Mouse (Mus musculus): Measurements from ENCODE around the gene M6pr.
A peak's percentile ranks its signal among the peaks of the same experiment; 100 is the strongest.

The M6pr gene

DNA sequence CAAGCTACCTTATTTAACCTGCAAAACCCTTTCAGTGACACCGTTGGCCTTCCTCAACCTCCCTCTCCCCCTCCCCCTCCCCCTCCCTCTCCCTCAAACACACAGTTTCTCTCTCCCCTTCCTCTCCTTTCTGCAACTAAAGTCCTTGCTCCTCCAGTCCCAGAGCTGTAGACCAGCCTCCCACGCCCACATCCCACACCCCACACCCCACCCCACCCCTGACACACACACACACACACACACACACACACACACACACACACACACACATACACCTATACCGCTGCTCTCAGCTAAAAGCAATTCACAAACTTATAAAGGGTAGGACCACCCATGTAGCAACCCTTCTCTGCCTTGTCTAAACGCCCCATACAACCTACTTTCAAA, 10.3 kb upstream of the M6pr start:
- no peak for DNase-seq (ENCODE audit: low spot score)

DNA sequence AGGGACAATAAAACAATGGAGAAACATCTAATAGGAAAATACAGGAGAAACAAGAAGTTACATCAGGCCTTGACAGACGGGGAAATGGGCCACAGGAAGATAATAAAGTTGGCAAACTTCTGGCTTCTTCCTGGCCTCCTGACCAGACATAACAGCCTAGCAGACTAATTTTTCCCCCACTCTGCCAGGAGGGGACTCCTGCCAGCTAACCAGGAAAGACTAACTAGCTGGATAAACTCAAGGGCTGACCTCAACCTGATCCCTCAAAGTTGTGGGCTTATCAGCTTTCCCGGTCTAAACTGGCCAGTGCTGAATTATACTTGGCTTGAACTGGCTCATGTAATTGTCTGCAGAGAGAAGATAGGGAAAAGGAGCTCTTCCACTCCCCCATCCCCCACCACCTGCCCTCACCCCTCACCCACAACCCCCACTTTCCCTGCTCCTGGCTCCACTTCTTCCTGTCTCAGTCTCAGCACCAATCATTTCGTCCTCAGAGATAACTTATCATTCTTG, 8.8 kb upstream of the M6pr start:
- no peak for DNase-seq (ENCODE audit: low spot score)

DNA sequence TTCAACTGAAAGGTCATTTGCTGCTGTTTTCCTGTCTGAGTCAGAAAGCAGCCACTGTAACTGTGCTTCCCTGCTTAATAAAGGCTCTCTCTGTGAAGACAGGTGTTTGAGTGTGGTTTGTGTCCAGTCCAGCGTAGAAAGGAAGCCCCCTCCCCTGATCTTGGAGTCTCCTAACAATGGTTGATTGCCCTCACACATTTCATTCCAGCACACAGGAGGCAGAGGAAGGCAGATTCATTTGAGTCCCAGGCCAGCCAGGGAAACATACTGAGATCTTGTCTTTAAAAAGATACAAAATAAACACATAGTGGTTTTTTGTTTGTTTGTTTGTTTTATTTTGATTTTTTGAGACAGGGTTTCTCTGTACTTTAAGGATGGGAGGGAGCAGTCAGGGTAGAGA, 6.4 kb upstream of the M6pr start:
- no peak for DNase-seq (ENCODE audit: low spot score)

DNA sequence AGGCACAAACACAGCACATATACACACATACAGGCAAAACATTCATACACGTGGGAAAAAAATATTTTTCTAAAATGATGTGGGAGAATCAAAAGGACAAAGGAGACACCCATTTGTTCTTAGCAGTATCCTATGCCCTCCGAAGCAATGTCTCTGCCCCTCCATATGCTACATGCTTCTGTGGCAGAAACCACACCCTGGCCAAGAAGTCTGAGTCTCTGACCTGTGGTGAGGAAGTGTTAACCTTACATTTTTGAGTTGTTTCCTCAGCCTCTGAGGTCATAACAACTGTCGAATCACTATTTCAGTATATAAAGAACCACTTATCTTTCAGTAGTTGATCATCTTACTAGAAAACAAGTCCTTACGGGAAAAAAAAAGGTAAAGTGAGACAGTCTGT, 5.9 kb upstream of the M6pr start:
- DNase-seq (ENCODE audit: low spot score), result no peak

DNA sequence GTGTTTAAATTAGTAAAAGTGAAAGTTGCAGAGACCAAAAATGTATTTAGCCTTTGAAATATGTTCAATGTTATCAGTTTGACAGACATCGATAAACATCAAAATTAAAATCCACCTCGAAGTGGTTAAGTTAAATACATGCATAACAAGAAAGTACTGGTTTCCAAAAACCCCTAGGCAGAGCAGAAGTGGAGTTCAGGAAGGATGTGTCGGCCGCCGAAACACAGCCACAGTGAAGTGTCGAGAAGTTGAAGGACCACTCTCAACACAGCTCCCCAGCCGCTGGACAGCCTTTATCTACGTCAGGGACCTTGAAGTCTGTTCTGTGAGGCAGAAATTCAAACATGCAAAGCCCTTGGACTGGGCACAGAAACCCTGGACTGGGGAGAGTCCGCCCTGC, 5.0 kb upstream of the M6pr start:
- no peak for DNase-seq (ENCODE audit: low spot score)

DNA sequence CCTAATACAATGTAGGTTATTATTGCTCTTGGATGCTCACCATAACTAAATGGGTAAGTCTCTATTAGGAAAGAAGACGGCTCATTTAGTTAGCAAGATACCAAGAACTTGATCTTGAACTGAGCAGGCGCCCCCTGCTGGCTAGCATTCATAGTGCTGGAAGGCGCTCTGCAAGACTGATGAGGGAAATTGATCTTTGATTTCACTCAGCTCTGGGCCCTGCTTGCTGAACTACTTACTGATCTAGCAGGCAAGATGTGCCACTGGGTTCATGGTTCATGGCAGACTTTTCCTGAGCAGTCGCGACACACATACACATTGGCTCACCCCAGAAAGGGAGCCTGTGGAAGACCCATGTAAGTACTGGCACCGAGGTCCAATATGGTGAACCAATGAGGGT, 4.2 kb upstream of the M6pr start:
- peak; percentile 60 for DNase-seq (ENCODE audit: low spot score)

DNA sequence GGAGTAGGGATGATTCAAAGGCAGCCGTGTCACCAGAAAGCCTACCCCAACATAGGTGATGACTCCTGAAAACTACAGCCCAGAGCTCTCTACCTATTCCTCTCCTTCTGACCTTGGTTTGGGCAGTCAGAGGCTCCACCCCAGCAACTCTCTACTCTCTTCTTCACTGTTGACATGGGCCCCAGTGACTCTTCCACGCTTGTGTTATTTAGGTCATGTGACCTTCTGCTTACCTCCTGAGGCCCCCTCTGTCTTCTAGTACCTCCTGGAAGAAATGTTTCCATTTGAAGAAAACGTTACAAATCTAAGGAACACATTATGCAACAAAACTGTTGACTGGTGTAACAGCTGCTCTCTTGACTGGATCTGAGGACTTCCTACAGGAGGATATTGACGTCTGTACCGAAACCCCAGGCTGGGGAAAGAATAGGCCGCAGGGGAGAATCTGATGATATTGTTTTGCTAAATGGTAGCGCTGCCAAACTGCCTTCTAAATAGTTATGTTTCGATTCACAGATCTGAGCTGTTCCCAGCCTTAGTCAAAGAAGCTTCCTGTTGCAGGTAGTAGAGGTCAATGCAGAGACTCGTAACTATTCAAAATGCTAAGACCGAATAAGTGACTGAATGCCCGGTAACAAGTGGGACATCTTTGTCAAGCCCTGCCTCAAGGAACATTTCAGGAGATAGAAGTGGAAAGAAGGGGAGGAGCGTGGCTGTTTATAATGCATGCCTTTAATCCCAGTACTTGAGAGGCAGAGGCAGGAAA, 3.5 kb upstream of the M6pr start:
- no peak for DNase-seq (ENCODE audit: low spot score)

DNA sequence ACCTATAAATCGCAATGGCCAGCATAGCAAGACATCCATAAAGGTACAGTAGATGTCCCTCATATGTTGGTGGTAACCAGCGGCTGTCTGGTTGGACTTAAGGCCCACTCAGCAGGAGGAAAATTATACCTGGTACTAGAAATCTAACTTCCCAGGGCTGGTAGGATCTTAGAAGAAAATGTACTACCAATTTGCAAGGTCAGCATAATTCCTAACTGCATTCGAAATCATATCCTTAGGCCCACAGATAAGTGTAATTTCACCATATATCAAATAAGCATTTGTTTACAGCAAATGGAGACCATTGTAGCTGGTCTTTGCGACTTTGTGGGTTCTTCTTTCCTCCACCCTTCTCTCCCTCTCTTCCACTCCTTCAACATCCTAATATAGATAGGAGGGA, 1.8 kb upstream of the M6pr start:
- no peak for DNase-seq (ENCODE audit: low spot score)

DNA sequence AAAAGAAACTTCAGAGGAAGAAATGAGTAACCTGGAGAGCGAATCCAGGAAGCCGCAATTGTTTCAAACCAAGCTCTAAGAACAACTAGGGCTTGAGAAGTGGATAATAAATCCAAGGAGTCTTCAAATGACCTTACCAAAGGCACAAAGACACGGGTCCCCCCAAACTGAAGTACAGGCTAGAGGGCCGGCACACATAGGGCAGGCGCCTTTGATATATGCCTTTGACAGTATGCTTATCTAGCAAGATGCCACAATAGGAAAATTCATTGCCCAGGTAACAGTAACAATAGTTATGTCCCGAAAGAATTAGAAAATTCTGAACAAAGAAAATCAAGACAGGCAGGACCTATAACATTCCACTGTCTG, 400 bp upstream of the M6pr start:
- no peak for DNase-seq (ENCODE audit: low spot score)

DNA sequence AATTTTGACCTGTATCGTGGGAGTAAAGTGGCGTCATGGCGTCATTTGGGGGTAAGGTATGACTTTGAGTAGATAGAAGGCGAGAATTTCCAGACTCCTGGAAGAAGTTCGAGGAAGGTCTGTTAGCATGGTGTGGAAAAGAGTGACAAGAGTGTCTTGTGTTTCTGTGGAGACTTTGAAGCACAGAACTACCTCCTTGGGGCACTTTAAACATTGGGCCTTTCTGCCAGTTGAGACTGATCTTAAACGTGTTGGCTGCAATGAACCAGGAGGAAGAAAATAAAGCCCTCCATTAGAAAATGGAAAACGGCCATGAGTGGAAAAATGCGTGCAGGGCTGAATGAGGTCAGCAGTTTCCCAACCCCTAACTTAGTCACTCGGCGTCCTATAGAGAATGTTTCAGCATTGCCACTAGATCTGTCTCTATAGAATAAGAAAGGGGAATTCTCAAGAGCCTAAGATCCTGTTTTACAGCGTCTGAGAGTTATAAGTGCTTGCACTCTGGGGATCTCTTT, 983 bp downstream of the M6pr start:
- no peak for DNase-seq (ENCODE audit: low spot score)

DNA sequence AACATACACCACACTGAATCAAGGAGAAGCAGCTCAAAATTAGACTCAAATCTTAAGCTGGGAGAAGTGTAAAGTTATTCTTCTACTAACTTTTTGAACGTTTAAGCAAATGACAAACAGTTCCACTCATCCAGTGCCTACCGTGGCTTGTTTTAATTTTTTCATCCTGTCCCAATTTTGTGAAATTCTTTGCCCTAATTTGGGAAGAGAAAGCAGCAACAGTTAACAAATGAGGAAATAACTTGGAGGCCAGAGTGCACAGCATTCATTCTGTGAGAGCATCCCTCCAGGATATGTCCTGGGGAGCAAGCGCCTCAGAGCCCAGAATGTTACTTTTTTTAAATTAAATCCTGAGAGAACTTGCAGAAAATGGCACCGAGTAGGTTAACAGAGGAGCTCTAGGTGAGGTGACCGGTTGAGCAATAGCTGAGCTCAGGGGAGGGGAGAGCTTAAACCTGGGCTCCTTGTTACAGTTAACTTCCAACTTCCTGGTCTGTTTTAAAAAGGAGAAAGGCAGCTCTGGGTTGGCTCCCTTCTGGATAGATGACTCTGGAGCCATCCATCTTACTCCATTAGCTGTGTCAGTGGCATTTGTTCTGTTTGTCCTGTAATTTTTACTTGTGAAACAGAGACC, 1.8 kb downstream of the M6pr start:
- no peak for DNase-seq (ENCODE audit: low spot score)

DNA sequence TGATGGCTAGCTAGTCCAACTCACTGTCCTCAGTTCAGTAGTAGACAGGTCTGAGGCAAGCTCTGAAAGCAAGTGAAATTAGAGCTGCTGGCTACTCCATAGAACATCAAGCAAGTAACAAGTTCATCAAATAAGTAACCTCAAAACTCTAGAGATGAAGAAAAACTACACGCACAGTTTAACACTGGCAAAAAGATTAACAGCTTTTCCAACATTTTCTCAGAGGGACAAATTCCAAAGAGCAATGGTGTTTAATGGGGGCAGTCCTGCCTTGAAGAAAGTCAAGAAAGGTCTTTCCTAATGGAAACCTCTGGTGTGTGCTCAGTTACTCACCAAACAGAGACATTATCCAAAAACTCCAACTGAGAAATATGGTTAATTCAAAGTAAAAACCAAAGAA, 10.2 kb downstream of the M6pr start:
- no peak for DNase-seq (ENCODE audit: low spot score)

DNA sequence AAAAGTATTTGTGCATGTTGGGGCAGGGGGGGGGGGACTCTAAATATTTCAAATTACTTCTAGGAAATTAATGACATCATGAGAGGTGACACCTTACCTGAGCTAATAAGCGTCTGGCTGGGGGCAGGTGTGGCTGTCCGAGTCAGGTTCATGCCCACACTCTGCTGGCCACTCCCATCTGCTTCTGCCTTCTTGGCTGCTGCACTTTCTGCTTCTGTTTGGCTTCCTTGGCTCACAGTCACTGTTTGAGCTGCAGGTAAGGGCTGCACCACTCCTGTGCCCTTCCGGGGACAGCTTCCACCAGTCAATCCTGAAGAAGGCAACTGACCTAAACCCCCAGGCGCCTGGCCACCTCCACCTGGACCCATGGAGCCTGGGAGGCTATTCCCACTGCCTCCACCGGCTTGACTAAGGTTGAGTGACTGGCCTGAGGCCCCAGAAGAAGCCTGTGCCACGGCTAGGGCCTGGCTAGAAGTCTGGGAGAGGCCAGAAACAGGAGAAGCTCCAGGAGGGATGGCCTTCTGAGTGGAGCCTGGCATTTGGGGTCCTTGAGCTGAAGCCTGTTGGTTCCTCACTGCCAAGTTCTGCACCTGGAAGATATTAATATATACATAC, 16.9 kb downstream of the M6pr start:
- no peak for DNase-seq (ENCODE audit: low spot score)

DNA sequence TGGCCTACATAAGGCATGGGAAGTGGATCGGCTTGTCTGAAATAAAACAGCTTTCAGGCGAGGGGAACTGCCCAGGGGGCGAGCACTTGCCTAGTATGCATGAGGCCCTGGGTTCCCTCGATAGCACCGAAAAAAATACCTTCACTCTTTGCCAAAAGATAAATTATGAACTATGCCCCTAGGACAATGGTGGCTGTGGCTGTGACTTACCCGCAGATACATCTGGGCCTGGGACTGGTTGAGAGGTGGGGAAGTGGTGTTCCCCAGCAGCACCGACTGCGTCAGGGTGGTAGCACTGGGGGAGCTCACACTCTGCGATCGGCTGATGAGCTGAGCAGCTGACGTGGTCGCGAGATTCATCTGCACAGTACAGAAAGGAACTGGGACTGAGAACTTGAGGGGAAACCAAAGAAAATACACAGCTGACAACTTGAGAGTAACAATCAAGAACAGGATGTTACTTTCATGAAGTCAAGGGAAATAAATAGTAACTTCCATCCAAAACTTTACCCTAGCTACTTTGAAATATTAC, 24.6 kb downstream of the M6pr start:
- DNase-seq (ENCODE audit: low spot score), result no peak

DNA sequence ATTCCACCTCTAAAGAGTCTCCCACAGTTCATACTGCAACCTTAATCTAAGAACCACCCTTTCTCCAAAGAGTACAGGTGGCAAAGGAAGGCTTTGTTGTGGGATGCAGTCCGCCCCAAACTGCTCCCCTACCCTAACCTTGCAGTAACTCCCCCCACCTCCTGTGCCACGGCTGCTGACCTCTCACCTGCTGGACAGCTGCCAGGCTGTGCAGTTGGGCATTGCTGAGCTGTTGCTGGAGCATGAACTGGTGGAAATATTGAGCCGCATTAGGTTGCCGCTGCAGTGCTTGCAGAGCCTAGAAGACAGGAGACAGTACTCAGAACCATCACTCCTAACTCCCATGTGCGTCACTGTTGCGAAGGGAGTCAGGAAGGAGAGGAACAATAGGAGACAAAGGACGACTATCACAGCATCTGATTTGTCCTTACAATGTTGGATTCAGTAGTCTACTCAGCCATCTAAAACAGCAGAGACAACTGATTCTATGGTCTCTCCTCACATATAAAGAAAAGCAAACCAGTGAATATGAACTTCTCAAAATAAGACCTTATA, 26.3 kb downstream of the M6pr start:
- no peak for DNase-seq (ENCODE audit: low spot score)

DNA sequence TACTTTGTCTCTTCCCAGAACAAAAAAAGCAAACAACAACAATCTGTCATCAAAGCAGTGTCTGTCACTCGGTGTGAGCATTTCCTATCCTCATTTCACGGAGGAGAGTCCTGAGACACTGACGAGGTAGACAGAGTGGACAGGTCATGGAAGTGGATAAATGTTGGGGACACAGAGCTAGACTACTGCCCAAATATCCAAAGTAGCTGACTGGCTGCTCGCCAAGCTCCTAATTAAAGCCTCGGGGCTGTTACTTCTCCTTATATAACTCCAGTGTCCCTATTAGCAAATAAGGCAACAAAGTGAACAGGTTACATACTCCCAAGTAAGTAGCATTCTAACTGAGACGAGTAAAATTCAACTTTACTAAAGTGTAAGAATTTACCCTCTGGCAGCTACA, 29.0 kb downstream of the M6pr start:
- DNase-seq (ENCODE audit: low spot score), result no peak

DNA sequence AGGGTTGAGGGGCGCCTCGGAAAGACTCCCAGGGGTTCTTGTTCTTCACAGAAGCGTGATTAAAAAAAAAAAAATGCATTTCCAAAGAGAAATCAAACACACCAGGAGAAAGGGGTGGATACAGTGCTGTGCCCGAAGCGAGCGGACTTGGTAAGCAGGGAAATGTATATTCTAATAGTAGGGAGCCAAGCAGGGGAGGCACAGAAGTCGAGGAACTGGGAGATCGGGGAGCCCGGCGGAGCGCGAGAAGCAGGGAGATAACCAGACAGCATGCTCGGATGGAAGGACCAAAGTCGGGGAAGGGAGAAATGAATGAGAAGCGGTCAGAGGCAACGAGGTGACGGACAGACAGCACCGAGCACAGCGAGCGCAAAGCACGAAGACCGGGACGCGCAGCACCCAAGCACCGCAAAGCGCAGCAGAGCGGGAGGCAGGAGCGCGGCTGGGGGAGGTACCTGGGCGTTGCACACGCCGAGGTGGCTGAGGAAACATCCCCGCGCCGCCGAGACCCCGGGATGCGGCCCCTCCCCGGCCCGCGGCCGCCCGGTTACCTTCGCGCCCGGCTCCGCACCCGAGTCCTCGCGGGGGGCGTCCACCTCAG, 30.6 kb downstream of the M6pr start:
- peak; percentile 41 for DNase-seq (ENCODE audit: low spot score)

DNA sequence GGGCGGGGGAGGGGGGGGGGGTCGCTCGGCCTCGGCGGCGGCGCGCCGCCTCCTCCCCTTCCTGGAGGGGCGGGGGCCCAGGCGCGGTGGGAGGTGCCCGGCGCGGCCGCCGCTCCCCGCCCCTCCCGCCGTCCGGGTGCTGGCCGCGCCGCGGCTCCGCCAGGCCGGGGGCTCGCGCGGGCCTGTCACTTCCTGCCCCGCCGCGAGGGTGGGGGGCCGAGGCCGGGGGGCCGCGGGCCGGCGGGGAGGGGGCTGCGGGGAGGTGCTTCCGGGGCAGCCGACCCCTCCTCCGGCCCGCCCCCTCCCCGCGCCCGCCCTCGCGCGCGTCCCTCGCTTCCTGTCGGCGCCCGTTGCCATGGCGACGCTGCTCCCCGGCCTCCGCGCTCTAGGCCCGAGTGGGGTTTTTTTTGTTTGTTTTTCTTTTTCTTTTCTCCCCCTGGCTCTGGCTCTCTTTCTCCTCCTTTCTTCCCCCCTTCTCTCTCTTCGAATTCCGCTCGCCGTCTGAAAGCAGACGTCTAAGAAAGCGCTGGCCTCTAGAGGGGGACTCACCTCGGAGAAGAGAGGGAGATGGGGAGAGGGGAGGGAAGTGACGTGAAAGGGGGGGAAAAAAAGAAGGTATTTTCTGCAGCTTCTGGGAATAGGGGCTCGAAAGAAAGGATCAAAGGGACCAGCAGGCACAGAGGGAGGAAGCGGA, 31.3 kb downstream of the M6pr start:
- peak; percentile 48 for DNase-seq (ENCODE audit: low spot score)

DNA sequence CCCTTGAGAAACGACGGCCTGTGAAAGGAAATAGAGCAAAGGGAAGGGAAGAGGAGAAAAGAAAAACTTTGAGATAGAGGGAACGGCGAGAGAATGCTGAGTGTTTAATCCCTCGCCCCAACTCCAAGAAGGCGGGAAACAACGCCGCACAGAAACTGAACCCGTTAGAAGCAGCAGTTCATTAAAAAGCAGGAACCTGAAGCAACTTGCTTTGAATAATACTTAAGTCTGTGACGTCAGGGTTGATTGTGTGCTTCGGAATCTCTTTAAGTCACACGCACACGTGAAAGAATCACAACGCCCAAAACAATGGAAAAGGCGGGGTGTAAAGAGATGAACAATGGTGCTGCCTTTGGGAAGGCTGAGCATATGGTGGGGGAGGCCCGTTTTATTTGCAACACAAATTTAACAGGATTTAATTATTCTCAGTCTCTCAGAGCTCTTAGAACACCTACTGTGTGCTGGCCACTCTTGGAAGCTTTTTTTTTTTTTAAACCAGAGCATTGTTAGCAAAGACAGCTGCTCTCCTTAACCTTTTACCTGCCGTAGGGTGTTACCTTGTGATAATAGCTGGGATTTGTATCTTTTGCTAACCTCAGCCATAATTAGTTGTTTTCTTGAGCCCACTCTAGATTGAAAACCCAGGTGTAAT, 32.0 kb downstream of the M6pr start, which contains the start of gene Phc1:
Phc1 (minus strand) TSS at position 213 of the 652 bp plus-strand sequence.
- DNase-seq (ENCODE audit: low spot score), result no peak

DNA sequence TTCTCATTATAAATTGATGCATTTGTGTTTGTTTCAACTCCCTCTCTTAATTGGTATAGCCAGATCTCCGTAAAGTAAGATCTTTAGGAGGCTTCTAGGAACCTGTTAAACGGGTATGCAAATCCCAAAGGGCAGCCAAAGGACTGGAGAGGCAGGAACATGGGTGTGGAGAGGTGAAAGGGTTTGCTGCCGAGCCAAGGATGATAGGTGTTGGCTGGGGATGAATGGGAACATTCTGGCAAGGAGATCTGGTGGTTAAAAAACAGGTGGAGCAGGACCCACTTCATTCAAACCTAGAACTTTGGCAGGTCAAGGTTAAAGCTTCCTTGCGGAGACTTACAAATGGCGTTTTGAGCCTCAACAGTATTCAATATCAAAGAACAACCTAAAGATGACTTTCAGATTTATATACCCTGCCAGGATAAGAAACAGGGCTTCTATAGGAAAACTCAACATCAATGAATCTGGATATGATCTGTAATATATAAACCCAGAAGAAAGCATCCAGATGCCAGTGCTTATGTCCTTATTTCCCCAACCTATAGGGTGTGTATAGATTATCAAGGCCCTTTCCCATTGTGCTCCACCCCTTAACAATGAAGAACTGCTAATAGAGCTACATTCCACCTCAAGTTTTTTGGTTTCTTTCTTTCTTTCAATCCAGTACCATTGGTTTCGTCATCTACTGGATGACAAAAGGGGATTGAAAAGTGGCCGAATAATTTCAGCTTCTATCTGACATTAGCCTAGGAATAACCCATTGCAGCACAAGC, 32.7 kb downstream of the M6pr start:
- no peak for DNase-seq (ENCODE audit: low spot score)
